Mouse (Mus musculus) heart, embryonic 13.5 days (tissue): ENCODE measurements around the gene Spz1. TPM values are rescaled to one million over a fixed set of nuclear protein-coding genes. Genes with fewer than 3 reads are reported as not detected.
"Not testable (repeated sequence)": the region's sequence is repeated elsewhere in the genome, so short reads cannot be mapped to it uniquely, and the experiment has no call there.

Experiments used
- ATAC-seq: fragments of 200-750 bp; cut with Nextera tagmentation; 2 replicates; pipeline ENCODE4 v1.8.0; 2017; ENCODE audit warnings: moderate TSS enrichment; ENCODE audit not compliant: insufficient number of reproducible peaks, low FRiP score, low TSS enrichment; ENCODE audit errors: extremely low read depth
- H3K27ac ChIP-seq: fragments of 300-500 bp; sonication (generic); replicated peaks from 2 replicates; pipeline ENCODE4 v1.5.1; 2015; ENCODE audit warnings: moderate library complexity, mild to moderate bottlenecking, inconsistent platforms
- H3K27me3 ChIP-seq: fragments of 300-500 bp; sonication (generic); replicated peaks from 2 replicates; pipeline ENCODE4 v1.6.1; 2015; ENCODE audit warnings: mild to moderate bottlenecking, inconsistent platforms
- H3K36me3 ChIP-seq: fragments of 300-500 bp; sonication (generic); 2 replicates; pipeline ENCODE4 v1.6.1; 2015; ENCODE audit warnings: mild to moderate bottlenecking, inconsistent platforms
- H3K4me1 ChIP-seq: fragments of 300-500 bp; sonication (generic); 2 replicates; pipeline ENCODE4 v1.6.1; 2015; ENCODE audit warnings: inconsistent platforms
- H3K4me2 ChIP-seq: fragments of 300-500 bp; sonication (generic); 2 replicates; pipeline ENCODE4 v1.6.1; 2015; ENCODE audit warnings: inconsistent platforms, mild to moderate bottlenecking, moderate library complexity
- H3K4me3 ChIP-seq: fragments of 300-500 bp; sonication (generic); 2 replicates; pipeline ENCODE4 v1.5.1; 2015; ENCODE audit warnings: moderate library complexity, mild to moderate bottlenecking, inconsistent platforms
- H3K9ac ChIP-seq: fragments of 300-500 bp; sonication (generic); 2 replicates; pipeline ENCODE4 v1.6.1; 2015; ENCODE audit warnings: inconsistent platforms, mild to moderate bottlenecking, moderate library complexity
- H3K9me3 ChIP-seq: fragments of 300-500 bp; sonication (generic); 2 replicates; pipeline ENCODE4 v1.6.1; 2016; ENCODE audit warnings: inconsistent platforms
- WGBS: fragments of 180-500 bp; shearing (Covaris S2); methylation state at CpG from one replicate; pipeline ENCODE4 v1.1.7; 2015; ENCODE audit warnings: mixed read lengths; 5-methylcytosine and 5-hydroxymethylcytosine counted together
- polyA plus RNA-seq: library from polyadenylated mRNA; unstranded; fragments of >200 nt; fragmentation: Nextera tagmentation; extraction: Ambion mirVana; gene quantifications from 2 replicates; pipeline ENCODE4 v1.2.1, GENCODE M21; 2015

Spz1 gene
- polyA plus RNA-seq, result not detected in 2 replicates

- H3K27me3 ChIP-seq, result no peaks in the 10 kb centered on the region
- peaks cover 10% of the 10 kb centered on the region for H3K4me1 ChIP-seq
- ATAC-seq, result no peak
These were observed at the start of gene Spz1 for GRCm38 (mm10) chr13:92576072-92576471. Gene Spz1 (minus strand): TSS chr13:92576172.

GRCm38 (mm10) chr13:92616459-92616858 is 40.5 kb upstream of the Spz1 start:
- H3K4me1 ChIP-seq, result peaks cover 18% of the 10 kb centered on the region
- no peak overlapping the region for H3K27ac ChIP-seq
- no peak overlapping the region for H3K4me3 ChIP-seq
- 87% methylated on average over 8 of the region's 8 CpGs for WGBS
- no peaks in the 10 kb centered on the region for H3K27me3 ChIP-seq
- no peaks in the 10 kb centered on the region for H3K36me3 ChIP-seq
- no peak overlapping the region for H3K9ac ChIP-seq
- no peaks in the 10 kb centered on the region for H3K9me3 ChIP-seq
- no peak for ATAC-seq
- no peak overlapping the region for H3K4me2 ChIP-seq

More at GRCm38 (mm10) chr13:92576072-92576471, at the start of gene Spz1:
- Histone ChIP-seq H3K4me3 (no peak within 1 kb of the TSS), H3K27ac (no peak within 1 kb of the TSS), H3K9me3 (no peaks in the 10 kb centered on the region), H3K9ac (no peak within 1 kb of the TSS), H3K4me2 (no peak within 1 kb of the TSS), H3K36me3 (no peaks in the 10 kb centered on the region)

GRCm38 (mm10) chr13:92615201-92615600 is 39.2 kb upstream of the Spz1 start:
- H3K27me3 ChIP-seq, result no peaks in the 10 kb centered on the region
- H3K4me3 ChIP-seq, result no peak overlapping the region
- no peaks in the 10 kb centered on the region for H3K9me3 ChIP-seq
- H3K27ac ChIP-seq, result no peak overlapping the region
- ATAC-seq, result no peak
- peaks cover 20% of the 10 kb centered on the region for H3K4me1 ChIP-seq
- no peak overlapping the region for H3K9ac ChIP-seq
- no peaks in the 10 kb centered on the region for H3K36me3 ChIP-seq
- WGBS, result 80% methylated on average over 5 of the region's 5 CpGs
- no peak overlapping the region for H3K4me2 ChIP-seq

GRCm38 (mm10) chr13:92613094-92613493 is 37.1 kb upstream of the Spz1 start:
- no peak overlapping the region for H3K27ac ChIP-seq
- no peaks in the 10 kb centered on the region for H3K27me3 ChIP-seq
- H3K9ac ChIP-seq, result no peak overlapping the region
- no peaks in the 10 kb centered on the region for H3K9me3 ChIP-seq
- 70% methylated on average over 5 of the region's 5 CpGs for WGBS
- ATAC-seq, result no peak
- peak overlapping the region; percentile 95 for H3K4me2 ChIP-seq
- H3K36me3 ChIP-seq, result no peaks in the 10 kb centered on the region
- peaks cover 33% of the 10 kb centered on the region for H3K4me1 ChIP-seq
- peak overlapping the region; percentile 89; the same call in 1 of the 2 replicates for H3K4me3 ChIP-seq

DNA sequence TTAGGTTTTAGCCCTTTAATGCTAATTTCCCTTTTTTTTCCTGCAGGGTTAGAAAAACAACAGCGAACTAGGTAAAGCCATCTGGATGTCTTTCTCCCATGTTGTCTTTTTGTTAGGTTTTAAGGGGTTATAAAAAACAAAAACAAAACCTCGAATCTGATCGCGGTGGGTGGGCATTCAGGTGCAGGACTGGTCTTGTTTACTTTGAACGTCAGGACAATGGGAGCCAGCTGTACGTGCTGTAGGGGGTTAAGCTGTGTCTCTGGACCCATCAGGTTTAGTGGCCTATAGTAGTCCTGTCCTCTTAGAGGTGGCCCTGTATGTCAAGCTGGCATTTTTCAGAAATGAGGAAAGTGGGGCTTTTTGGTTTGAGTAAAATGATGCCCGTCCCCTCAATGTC is 35.9 kb upstream of the Spz1 start:
- Histone ChIP-seq H3K4me1 (peaks cover 33% of the 10 kb centered on the region), H3K4me2 (peak overlapping the region; percentile 95), H3K27me3 (no peaks in the 10 kb centered on the region), H3K27ac (peak overlapping the region; percentile 97), H3K9me3 (no peaks in the 10 kb centered on the region), H3K4me3 (peak overlapping the region; percentile 89), H3K9ac (peak overlapping the region; percentile 91), H3K36me3 (no peaks in the 10 kb centered on the region)
- 12% methylated on average over 7 of the region's 7 CpGs for WGBS
- ATAC-seq, result no peak

DNA sequence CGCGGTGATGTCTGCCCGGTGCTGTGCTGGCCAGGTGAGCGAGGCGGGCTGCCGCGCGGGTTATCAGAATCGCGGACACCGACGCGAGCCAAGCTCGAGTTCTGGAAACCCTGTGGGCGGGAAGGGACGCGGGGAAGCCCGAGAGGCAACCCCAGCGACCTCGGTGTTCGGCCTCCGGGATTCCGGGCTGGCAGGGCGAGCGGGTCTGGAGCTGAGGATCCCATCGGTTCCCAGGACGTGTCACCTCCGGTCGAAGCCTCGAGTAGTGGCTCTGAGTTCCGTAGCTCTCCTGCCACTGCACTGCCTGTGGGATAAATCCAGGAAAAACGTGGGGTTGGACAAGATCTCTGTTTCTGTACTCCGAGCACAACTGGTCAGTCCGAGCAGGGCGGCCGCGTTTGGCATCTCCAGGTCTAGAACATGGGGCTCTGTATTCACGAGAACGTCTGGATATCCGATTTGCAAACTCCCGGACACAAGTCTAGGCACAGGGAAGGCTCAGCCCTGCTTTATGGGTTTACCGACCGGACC is 35.3 kb upstream of the Spz1 start:
- H3K27me3 ChIP-seq, result no peaks in the 10 kb centered on the region
- H3K4me1 ChIP-seq, result peaks cover 33% of the 10 kb centered on the region
- ATAC-seq, result no peak; the same call in 1 of the 2 replicates
- H3K27ac ChIP-seq, result peak overlapping the region; percentile 97
- peak overlapping the region; percentile 91 for H3K9ac ChIP-seq
- peak overlapping the region; percentile 89 for H3K4me3 ChIP-seq
- peak overlapping the region; percentile 95 for H3K4me2 ChIP-seq
- no peaks in the 10 kb centered on the region for H3K36me3 ChIP-seq
- H3K9me3 ChIP-seq, result no peaks in the 10 kb centered on the region
- under 1% methylated on average over 43 of the region's 43 CpGs for WGBS

- ATAC-seq, result peak; percentile 99
- H3K4me2 ChIP-seq, result peak within 1 kb of the TSS; percentile 95
- H3K27me3 ChIP-seq, result no peaks in the 10 kb centered on the region
- H3K4me1 ChIP-seq, result peaks cover 33% of the 10 kb centered on the region
- WGBS, result under 1% methylated on average over 55 of the region's 55 CpGs
- H3K9me3 ChIP-seq, result no peaks in the 10 kb centered on the region
- H3K4me3 ChIP-seq, result peak within 1 kb of the TSS; percentile 89
- H3K36me3 ChIP-seq, result no peaks in the 10 kb centered on the region
- H3K27ac ChIP-seq, result peak within 1 kb of the TSS; percentile 97
- peak within 1 kb of the TSS; percentile 91 for H3K9ac ChIP-seq
These were observed 34.6 kb upstream of the Spz1 start, which contains the start of gene Serinc5 for GRCm38 (mm10) chr13:92610311-92611221. Gene Serinc5 (plus strand): TSS chr13:92611091.

GRCm38 (mm10) chr13:92609486-92610310 is 33.7 kb upstream of the Spz1 start:
- Histone ChIP-seq H3K27ac (peak overlapping the region; percentile 97), H3K9me3 (no peaks in the 10 kb centered on the region), H3K4me2 (peak overlapping the region; percentile 95), H3K27me3 (no peaks in the 10 kb centered on the region), H3K4me3 (peak overlapping the region; percentile 89), H3K36me3 (no peaks in the 10 kb centered on the region), H3K9ac (peak overlapping the region; percentile 91), H3K4me1 (peaks cover 33% of the 10 kb centered on the region)
- 5% methylated on average over 13 of the region's 13 CpGs for WGBS
- ATAC-seq, result no peak

- H3K27ac ChIP-seq, H3K9ac ChIP-seq, ATAC-seq, H3K36me3 ChIP-seq, H3K4me3 ChIP-seq, H3K9me3 ChIP-seq, H3K4me2 ChIP-seq, H3K27me3 ChIP-seq: not testable (repeated sequence)
- peaks cover 14% of the 10 kb centered on the region for H3K4me1 ChIP-seq
- WGBS, result 80% methylated on average over 4 of the region's 4 CpGs
These were observed 29.3 kb upstream of the Spz1 start for GRCm38 (mm10) chr13:92605306-92605705.

- Histone ChIP-seq H3K9ac (no peak overlapping the region), H3K36me3 (no peaks in the 10 kb centered on the region), H3K9me3 (no peaks in the 10 kb centered on the region), H3K4me1 (peaks cover 34% of the 10 kb centered on the region), H3K4me2 (no peak overlapping the region), H3K4me3 (no peak overlapping the region), H3K27me3 (no peaks in the 10 kb centered on the region), H3K27ac (no peak overlapping the region)
- 49% methylated on average over 3 of the region's 3 CpGs for WGBS
- ATAC-seq, result no peak
These were observed 19.5 kb upstream of the Spz1 start for GRCm38 (mm10) chr13:92595424-92595823.

DNA sequence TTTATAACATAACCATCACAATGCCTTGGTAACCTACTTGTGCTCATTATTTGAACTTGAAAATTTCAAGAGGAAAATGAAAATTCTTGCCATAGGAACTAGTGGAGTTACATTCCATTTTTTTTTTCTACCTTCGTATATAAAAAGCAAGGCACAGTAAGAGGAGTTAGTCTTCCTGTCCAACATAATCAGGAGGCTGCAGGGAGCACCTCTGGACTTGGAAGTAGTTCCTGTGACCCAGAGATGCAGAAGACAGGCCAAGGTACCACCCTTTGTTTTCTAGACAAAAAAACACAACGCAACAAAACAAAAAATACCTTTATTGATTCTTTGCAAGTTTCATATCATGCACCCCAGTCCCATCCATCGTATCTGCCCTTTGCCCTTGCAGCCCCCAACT is 18.9 kb upstream of the Spz1 start:
- Histone ChIP-seq H3K27me3 (no peaks in the 10 kb centered on the region), H3K9me3 (no peaks in the 10 kb centered on the region), H3K27ac (no peak overlapping the region), H3K4me2 (no peak overlapping the region), H3K36me3 (no peaks in the 10 kb centered on the region), H3K9ac (no peak overlapping the region), H3K4me1 (peaks cover 34% of the 10 kb centered on the region), H3K4me3 (no peak overlapping the region)
- WGBS, result 82% methylated on average over 3 of the region's 3 CpGs
- ATAC-seq, result no peak
